Mouse (Mus musculus) layer of hippocampus, adult 11-12 months (tissue): ENCODE results near the gene Srpk2.
"Not testable (repeated sequence)": the region's sequence is repeated elsewhere in the genome, so short reads cannot be mapped to it uniquely, and the experiment has no call there.

Source experiments
- DNase-seq: peaks from one replicate; pipeline ENCODE4 v3.0.0; 2022; ENCODE audit warnings: low spot score

The Srpk2 gene

GRCm38 (mm10) chr5:23502317-23502937, 182.0 kb downstream of the Srpk2 start:
- no peak for DNase-seq

DNA sequence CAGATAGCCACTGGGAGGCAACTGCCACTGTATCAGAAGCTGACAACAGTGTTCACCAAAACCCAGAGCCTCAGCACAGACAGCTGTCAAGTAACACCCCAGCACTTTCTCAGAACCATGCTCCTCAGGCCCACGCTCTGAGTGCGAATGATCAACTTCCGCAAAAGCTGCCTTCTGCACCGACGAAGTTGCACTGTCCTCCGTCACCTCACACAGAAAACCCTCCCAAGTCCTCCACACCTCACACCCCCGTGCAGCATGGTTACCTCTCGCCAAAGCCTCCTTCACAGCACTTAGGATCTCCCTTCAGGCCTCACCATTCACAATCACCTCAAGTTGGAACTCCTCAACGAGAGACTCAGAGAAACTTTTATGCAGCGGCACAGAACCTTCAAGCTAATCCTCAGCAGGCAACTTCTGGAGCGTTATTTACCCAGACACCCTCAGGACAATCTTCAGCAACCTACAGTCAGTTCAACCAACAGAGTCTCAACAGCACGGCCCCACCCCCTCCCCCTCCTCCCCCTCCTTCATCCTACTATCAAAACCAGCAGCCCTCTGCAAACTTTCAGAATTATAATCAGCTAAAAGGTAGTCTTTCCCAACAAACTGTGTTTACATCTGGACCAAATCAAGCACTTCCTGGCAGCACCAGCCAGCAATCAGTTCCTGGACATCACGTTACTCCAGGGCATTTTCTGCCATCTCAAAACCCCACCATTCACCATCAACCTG, 182.7 kb downstream of the Srpk2 start:
- DNase-seq, result no peak

GRCm38 (mm10) chr5:23500715-23501114, 183.7 kb downstream of the Srpk2 start:
- no peak for DNase-seq

GRCm38 (mm10) chr5:23499257-23499656, 185.2 kb downstream of the Srpk2 start:
- DNase-seq, result no peak

- DNase-seq, result no peak
Observed at GRCm38 (mm10) chr5:23497920-23498319, 186.5 kb downstream of the Srpk2 start.

- DNase-seq, result no peak
Observed at GRCm38 (mm10) chr5:23496933-23497332, 187.5 kb downstream of the Srpk2 start.

DNA sequence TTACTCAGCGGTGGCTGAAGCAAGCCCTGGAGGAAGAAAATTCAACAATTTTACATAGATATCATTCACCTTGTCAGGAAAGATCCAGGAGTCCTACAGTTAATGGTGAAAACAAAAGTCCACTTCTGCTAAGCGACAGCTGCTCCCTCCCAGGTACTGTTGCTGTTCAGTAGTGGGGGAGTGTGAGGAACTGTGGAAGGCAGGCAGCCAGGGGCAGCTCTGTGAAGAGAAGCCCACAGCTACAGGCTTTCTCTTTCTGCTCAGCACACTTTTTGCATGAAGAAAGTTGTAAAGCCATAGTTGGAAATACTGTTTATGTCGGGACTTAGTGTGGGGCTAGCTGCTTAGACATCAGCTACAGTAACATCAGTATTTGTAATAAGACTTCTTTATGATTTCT, 188.0 kb downstream of the Srpk2 start:
- DNase-seq, result no peak

DNA sequence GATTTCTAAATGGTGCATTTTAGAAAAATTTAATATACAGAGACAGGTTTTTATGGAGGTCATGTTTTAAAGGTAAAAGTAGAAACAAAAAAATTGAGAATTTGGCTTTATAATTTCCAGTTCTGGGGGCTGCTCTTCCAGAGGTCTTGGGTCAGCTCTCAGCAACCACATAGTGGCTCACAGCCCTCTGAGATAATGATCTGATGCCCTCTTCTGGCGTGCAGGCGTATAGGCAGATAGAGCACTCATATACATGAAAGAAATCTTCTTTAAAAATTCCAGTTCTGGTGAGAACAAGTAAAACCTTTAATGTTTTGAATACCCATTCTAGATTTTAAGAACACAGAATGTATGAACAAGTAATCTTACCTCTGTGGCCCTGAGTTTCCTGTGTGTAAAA, 193.6 kb downstream of the Srpk2 start:
- DNase-seq, result no peak

GRCm38 (mm10) chr5:23489231-23489630, 195.2 kb downstream of the Srpk2 start:
- DNase-seq, result no peak

DNA sequence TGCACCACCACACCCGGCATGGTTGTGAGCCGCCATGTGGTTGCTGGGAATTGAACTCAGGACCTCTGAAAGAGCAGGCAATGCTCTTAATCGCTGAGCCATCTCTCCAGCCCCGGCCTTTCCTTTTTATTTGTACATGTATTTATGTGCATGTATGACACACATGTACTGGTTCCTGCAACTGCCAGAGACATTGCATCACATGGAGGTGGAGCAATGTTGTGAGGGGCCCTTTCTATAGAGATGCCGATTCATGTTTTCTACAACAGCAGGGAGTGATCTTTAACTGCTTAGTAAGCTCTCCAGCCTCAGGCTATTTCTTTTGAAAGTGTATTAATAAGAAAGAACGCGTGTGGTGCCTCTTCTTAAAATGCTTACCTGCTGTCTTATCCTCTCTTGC, 200.6 kb downstream of the Srpk2 start:
- DNase-seq, result no peak

DNA sequence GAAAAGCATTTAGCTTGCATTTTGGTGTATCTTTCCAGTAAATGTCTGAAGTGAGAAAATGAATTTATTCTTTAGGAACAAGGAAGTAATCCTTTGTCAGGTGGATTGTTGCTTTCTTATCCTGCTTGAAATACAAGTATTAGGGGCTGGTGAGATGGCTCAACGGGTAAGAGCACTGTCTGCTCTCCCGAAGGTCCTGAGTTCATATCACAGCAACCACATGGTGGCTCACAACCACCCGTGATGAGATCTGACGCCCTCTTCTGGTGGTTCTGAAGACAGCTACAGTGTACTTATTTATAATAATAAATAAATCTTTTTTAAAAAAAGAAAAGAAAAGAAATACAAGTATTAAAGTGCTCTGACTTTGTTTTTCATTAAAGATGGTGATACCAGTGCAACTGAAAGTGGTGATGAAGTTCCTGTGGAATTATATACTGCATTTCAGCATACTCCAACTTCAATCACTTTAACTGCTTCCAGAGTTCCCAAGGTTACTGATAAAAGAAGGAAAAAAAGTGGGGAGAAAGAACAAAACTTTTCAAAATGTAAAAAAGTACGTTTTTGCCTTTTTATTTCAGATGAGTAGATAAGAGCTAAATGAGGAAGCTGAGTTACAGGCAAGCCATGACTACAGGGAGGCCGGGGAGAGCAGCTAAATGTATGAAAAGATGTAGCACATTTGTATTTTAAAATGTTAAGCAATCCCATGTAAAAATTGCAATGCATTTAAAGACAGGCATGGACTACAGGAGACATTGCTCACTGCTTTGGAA, 211.1 kb downstream of the Srpk2 start:
- DNase-seq, result no peak

GRCm38 (mm10) chr5:23466546-23466945, 217.9 kb downstream of the Srpk2 start:
- no peak for DNase-seq

GRCm38 (mm10) chr5:23464743-23465142, 219.7 kb downstream of the Srpk2 start:
- DNase-seq, result no peak

DNA sequence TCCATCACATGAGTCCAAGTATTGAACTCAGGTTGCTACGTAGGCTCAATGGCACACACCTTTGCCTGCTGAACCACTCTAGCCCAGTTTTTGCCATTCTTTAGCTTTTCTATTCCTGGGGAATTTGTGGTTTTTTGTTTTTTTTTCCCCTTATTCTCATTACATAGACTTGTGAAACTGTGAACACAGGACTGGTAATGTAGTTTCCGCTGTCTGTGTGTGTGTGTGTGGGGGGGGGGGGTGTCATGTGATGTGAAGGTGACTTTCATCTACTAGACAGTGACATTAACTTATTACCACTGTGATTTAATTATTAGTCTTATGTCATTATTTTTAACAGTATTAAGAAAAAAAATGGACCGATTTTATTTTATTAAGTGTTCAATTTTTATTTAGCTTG, 220.2 kb downstream of the Srpk2 start:
- no peak for DNase-seq

DNA sequence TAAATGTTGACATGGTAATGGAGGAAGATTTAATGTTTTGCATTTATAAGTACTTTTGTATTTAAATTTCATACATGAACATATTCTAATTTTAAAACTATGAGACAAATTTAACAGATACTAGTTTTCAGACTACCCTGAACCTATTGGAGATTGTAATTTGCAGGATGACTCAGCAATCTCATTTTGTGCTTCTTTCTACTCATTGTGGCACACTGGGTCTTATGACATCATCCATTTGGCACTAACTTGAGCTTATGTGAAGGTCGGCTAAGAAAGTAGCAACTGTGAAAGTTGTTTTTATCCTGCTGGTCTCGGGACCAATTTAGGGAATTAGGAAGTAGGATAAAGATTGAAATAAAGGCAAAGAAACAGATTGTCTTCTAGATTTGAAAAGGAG, 222.7 kb downstream of the Srpk2 start:
- DNase-seq, result no peak

- not testable (repeated sequence) for DNase-seq
Observed at GRCm38 (mm10) chr5:23453561-23453960, 230.9 kb downstream of the Srpk2 start.
